Mouse (Mus musculus) neural tube, embryonic 11.5 days (tissue): ENCODE data around the gene Vmp1. TPM values are rescaled to one million over a fixed set of nuclear protein-coding genes. Genes with fewer than 3 reads are reported as not detected.

Source experiments
- ATAC-seq: fragments of 200-750 bp; cut with Nextera tagmentation; 2 replicates; pipeline ENCODE4 v1.8.0; 2017; ENCODE audit warnings: moderate number of reproducible peaks, mild to moderate bottlenecking, moderate TSS enrichment, moderate library complexity; ENCODE audit not compliant: insufficient read depth, low FRiP score, low TSS enrichment
- DNase-seq: peaks from one replicate; pipeline ENCODE4 v3.0.0-alpha.2; 2015; ENCODE audit warnings: low spot score
- H3K27ac ChIP-seq: fragments of 300-500 bp; sonication (generic); 2 replicates; pipeline ENCODE4 v1.5.1; 2014; ENCODE audit warnings: low read depth, mild to moderate bottlenecking, low read length
- H3K27me3 ChIP-seq: fragments of 300-500 bp; sonication (generic); 2 replicates; pipeline ENCODE4 v1.6.1; 2014; ENCODE audit warnings: mild to moderate bottlenecking, low read length, mixed read lengths; ENCODE audit not compliant: control insufficient read depth, insufficient read depth
- H3K36me3 ChIP-seq: fragments of 300-500 bp; sonication (generic); 2 replicates; pipeline ENCODE4 v1.6.1; 2014; ENCODE audit warnings: mild to moderate bottlenecking, low read length, moderate library complexity, mixed read lengths; ENCODE audit not compliant: control insufficient read depth, insufficient read depth
- H3K4me1 ChIP-seq: fragments of 300-500 bp; sonication (generic); 2 replicates; pipeline ENCODE4 v1.6.1; 2014; ENCODE audit warnings: low read length, mixed read lengths; ENCODE audit not compliant: control insufficient read depth, insufficient read depth
- H3K4me2 ChIP-seq: fragments of 300-500 bp; sonication (generic); 2 replicates; pipeline ENCODE4 v1.6.1; 2014; ENCODE audit warnings: low read depth, mild to moderate bottlenecking, moderate library complexity
- H3K4me3 ChIP-seq: fragments of 300-500 bp; sonication (generic); 2 replicates; pipeline ENCODE4 v1.5.1; 2014; ENCODE audit warnings: low read depth, low read length
- H3K9ac ChIP-seq: fragments of 300-500 bp; sonication (generic); 2 replicates; pipeline ENCODE4 v1.6.1; 2014; ENCODE audit warnings: mild to moderate bottlenecking, low read length
- H3K9me3 ChIP-seq: fragments of 300-500 bp; sonication (generic); 2 replicates; pipeline ENCODE4 v1.6.1; 2016; ENCODE audit warnings: low read length; ENCODE audit not compliant: control insufficient read depth
- WGBS: fragments of 180-500 bp; shearing (Covaris S2); extraction: QIAGEN DNeasy Blood & Tissue Kit; methylation state at CpG from one replicate; pipeline ENCODE4 v1.1.7; 2014; 5-methylcytosine and 5-hydroxymethylcytosine counted together
- polyA plus RNA-seq: library from polyadenylated mRNA; unstranded; fragments of >200 nt; fragmentation: Nextera tagmentation; extraction: Ambion mirVana; gene quantifications from 2 replicates; pipeline ENCODE4 v1.2.1, GENCODE M21; 2014

Vmp1 gene
- polyA plus RNA-seq = 93.5 and 103 TPM in 2 replicates

GRCm38 (mm10) chr11:86683395-86684125 lies at the start of gene Vmp1, which contains the start of gene Ptrh2:
Gene Vmp1, minus strand, starts transcription at chr11:86683836.
Gene Ptrh2, plus strand, starts transcription at chr11:86683985.
- Histone ChIP-seq H3K27me3 (no peaks in the 10 kb centered on the region), H3K27ac (peak within 1 kb of the TSS; percentile 79), H3K9ac (peak within 1 kb of the TSS; percentile 77), H3K4me3 (peak within 1 kb of the TSS; percentile 87), H3K36me3 (no peaks in the 10 kb centered on the region), H3K4me1 (peaks cover 19% of the 10 kb centered on the region), H3K4me2 (peak within 1 kb of the TSS; percentile 90), H3K9me3 (no peaks in the 10 kb centered on the region)
- WGBS = under 1% methylated on average over 56 of the region's 56 CpGs
- ATAC-seq (peak; percentile 93), DNase-seq (peak; percentile 96)

- H3K4me2 ChIP-seq = no peak overlapping the region
- no peak overlapping the region for H3K4me3 ChIP-seq
- H3K27ac ChIP-seq = no peak overlapping the region
- peaks cover 3% of the 10 kb centered on the region for H3K36me3 ChIP-seq
- ATAC-seq (no peak), DNase-seq (no peak)
- no peak overlapping the region for H3K9ac ChIP-seq
- no peaks in the 10 kb centered on the region for H3K9me3 ChIP-seq
- H3K4me1 ChIP-seq = no peaks in the 10 kb centered on the region
- no peaks in the 10 kb centered on the region for H3K27me3 ChIP-seq
- 96% methylated on average over 2 of the region's 2 CpGs for WGBS
Observed at GRCm38 (mm10) chr11:86731443-86731842, 47.8 kb upstream of the Vmp1 start.

GRCm38 (mm10) chr11:86725607-86726006 lies 42.0 kb upstream of the Vmp1 start:
- Histone ChIP-seq H3K4me3 (no peak overlapping the region), H3K9ac (no peak overlapping the region)
- ATAC-seq = no peak

GRCm38 (mm10) chr11:86724982-86725381 lies 41.3 kb upstream of the Vmp1 start:
- no peak overlapping the region for H3K4me3 ChIP-seq
- ATAC-seq = no peak
- no peak overlapping the region for H3K9ac ChIP-seq
- H3K4me1 ChIP-seq = no peaks in the 10 kb centered on the region
- H3K27ac ChIP-seq = no peak overlapping the region
- H3K9me3 ChIP-seq = no peaks in the 10 kb centered on the region
- no peaks in the 10 kb centered on the region for H3K27me3 ChIP-seq
- H3K4me2 ChIP-seq = no peak overlapping the region
- WGBS = 93% methylated on average over 7 of the region's 7 CpGs
- peaks cover 11% of the 10 kb centered on the region for H3K36me3 ChIP-seq
- no peak for DNase-seq

More at GRCm38 (mm10) chr11:86725607-86726006, 42.0 kb upstream of the Vmp1 start:
- Histone ChIP-seq H3K9me3 (no peaks in the 10 kb centered on the region), H3K27ac (no peak overlapping the region), H3K27me3 (no peaks in the 10 kb centered on the region), H3K36me3 (peaks cover 11% of the 10 kb centered on the region), H3K4me1 (no peaks in the 10 kb centered on the region), H3K4me2 (no peak overlapping the region)
- no peak for DNase-seq

- no peak overlapping the region for H3K27ac ChIP-seq
- no peaks in the 10 kb centered on the region for H3K27me3 ChIP-seq
- H3K9ac ChIP-seq = no peak overlapping the region
- H3K9me3 ChIP-seq = no peaks in the 10 kb centered on the region
- H3K4me3 ChIP-seq = no peak overlapping the region
- ATAC-seq (no peak), DNase-seq (no peak)
- H3K4me2 ChIP-seq = no peak overlapping the region
- H3K4me1 ChIP-seq = no peaks in the 10 kb centered on the region
- WGBS = 96% methylated on average over 3 of the region's 3 CpGs
- peaks cover 12% of the 10 kb centered on the region for H3K36me3 ChIP-seq
Observed at GRCm38 (mm10) chr11:86724004-86724403, 40.4 kb upstream of the Vmp1 start.

GRCm38 (mm10) chr11:86719390-86719789 lies 35.8 kb upstream of the Vmp1 start:
- DNase-seq = no peak
- Histone ChIP-seq H3K36me3 (peaks cover 6% of the 10 kb centered on the region), H3K27me3 (no peaks in the 10 kb centered on the region), H3K9me3 (no peaks in the 10 kb centered on the region), H3K4me1 (no peaks in the 10 kb centered on the region), H3K9ac (no peak overlapping the region), H3K4me2 (no peak overlapping the region), H3K4me3 (no peak overlapping the region), H3K27ac (no peak overlapping the region)
- ATAC-seq = no peak
- whole genome bisulfite sequencing = 93% methylated on average over 8 of the region's 8 CpGs

- Histone ChIP-seq H3K9ac (no peak overlapping the region), H3K4me3 (no peak overlapping the region), H3K9me3 (no peaks in the 10 kb centered on the region), H3K36me3 (peaks cover 6% of the 10 kb centered on the region), H3K4me1 (no peaks in the 10 kb centered on the region), H3K4me2 (no peak overlapping the region), H3K27me3 (no peaks in the 10 kb centered on the region), H3K27ac (no peak overlapping the region)
- ATAC-seq (no peak), DNase-seq (no peak)
- WGBS = 97% methylated on average over 3 of the region's 3 CpGs
Observed at GRCm38 (mm10) chr11:86718369-86718768, 34.7 kb upstream of the Vmp1 start.

GRCm38 (mm10) chr11:86717306-86718065 lies 33.9 kb upstream of the Vmp1 start:
- Histone ChIP-seq H3K27ac (no peak overlapping the region), H3K36me3 (peaks cover 6% of the 10 kb centered on the region), H3K4me2 (no peak overlapping the region), H3K4me1 (no peaks in the 10 kb centered on the region), H3K9ac (no peak overlapping the region), H3K9me3 (no peaks in the 10 kb centered on the region), H3K4me3 (no peak overlapping the region), H3K27me3 (no peaks in the 10 kb centered on the region)
- no peak for DNase-seq
- no peak for ATAC-seq
- 90% methylated on average over 6 of the region's 6 CpGs for WGBS

- DNase-seq (no peak), ATAC-seq (no peak)
- H3K9ac ChIP-seq = no peak overlapping the region
- no peak overlapping the region for H3K27ac ChIP-seq
- no peaks in the 10 kb centered on the region for H3K9me3 ChIP-seq
- H3K4me3 ChIP-seq = no peak overlapping the region
- H3K4me2 ChIP-seq = no peak overlapping the region
- no peaks in the 10 kb centered on the region for H3K27me3 ChIP-seq
- peaks cover 10% of the 10 kb centered on the region for H3K36me3 ChIP-seq
- H3K4me1 ChIP-seq = no peaks in the 10 kb centered on the region
Observed at GRCm38 (mm10) chr11:86714606-86715005, 31.0 kb upstream of the Vmp1 start.
